Mouse (Mus musculus) forebrain, embryonic 14.5 days (tissue): Measurements from ENCODE around the gene Cux2. TPM values are rescaled to one million over a fixed set of nuclear protein-coding genes. Genes with fewer than 3 reads are reported as not detected.
"Not testable (repeated sequence)": the region's sequence is repeated elsewhere in the genome, so short reads cannot be mapped to it uniquely, and the experiment has no call there.

ENCODE experiments used
- ATAC-seq: fragments of 200-750 bp; cut with Nextera tagmentation; 2 replicates; pipeline ENCODE4 v1.8.0; 2017; ENCODE audit warnings: mild to moderate bottlenecking, moderate library complexity
- DNase-seq: peaks from one replicate; pipeline ENCODE4 v3.0.0-alpha.2; 2015; ENCODE audit warnings: low spot score
- H3K27ac ChIP-seq: fragments of 300-500 bp; sonication (generic); 2 replicates; pipeline ENCODE4 v1.5.1; 2014; ENCODE audit warnings: low read depth, mild to moderate bottlenecking, control low read depth, low read length, moderate library complexity
- H3K27me3 ChIP-seq: fragments of 300-500 bp; sonication (generic); replicated peaks from 2 replicates; pipeline ENCODE4 v1.6.1; 2014; ENCODE audit warnings: low read length, control low read depth, mixed read lengths; ENCODE audit not compliant: control insufficient read depth, insufficient read depth
- H3K36me3 ChIP-seq: fragments of 300-500 bp; sonication (generic); 2 replicates; pipeline ENCODE4 v1.6.1; 2014; ENCODE audit warnings: low read length, control low read depth; ENCODE audit not compliant: control insufficient read depth, insufficient read depth
- H3K4me1 ChIP-seq: fragments of 300-500 bp; sonication (generic); 2 replicates; pipeline ENCODE4 v1.6.1; 2014; ENCODE audit warnings: antibody characterized with exemption, low read length, control low read depth; ENCODE audit not compliant: control insufficient read depth, insufficient read depth
- H3K4me2 ChIP-seq: fragments of 300-500 bp; sonication (generic); 2 replicates; pipeline ENCODE4 v1.6.1; 2014; ENCODE audit warnings: mild to moderate bottlenecking, control low read depth, low read length
- H3K4me3 ChIP-seq: fragments of 300-500 bp; sonication (generic); 2 replicates; pipeline ENCODE4 v1.5.1; 2014; ENCODE audit warnings: low read depth, low read length, control low read depth
- H3K9ac ChIP-seq: fragments of 300-500 bp; sonication (generic); 2 replicates; pipeline ENCODE4 v1.6.1; 2014; ENCODE audit warnings: mild to moderate bottlenecking, low read length, control low read depth, moderate library complexity
- H3K9me3 ChIP-seq: fragments of 300-500 bp; sonication (generic); replicated peaks from 2 replicates; pipeline ENCODE4 v1.6.1; 2016; ENCODE audit warnings: low read length, control low read depth, mixed read lengths; ENCODE audit not compliant: control insufficient read depth
- WGBS: fragments of 180-500 bp; shearing (Covaris S2); extraction: QIAGEN DNeasy Blood & Tissue Kit; methylation state at CpG from one replicate; pipeline ENCODE4 v1.1.7; 2014; 5-methylcytosine and 5-hydroxymethylcytosine counted together
- polyA plus RNA-seq: library from polyadenylated mRNA; unstranded; fragments of >200 nt; fragmentation: Nextera tagmentation; extraction: Ambion mirVana; gene quantifications from 2 replicates; pipeline ENCODE4 v1.2.1, GENCODE M21; 2014

Gene Cux2
- polyA plus RNA-seq, 1 experiment from 2014 or later: 16.7 TPM

GRCm38 (mm10) chr5:121858427-121858826 lies 191.5 kb downstream of the Cux2 start:
- H3K4me1 ChIP-seq: no peaks in the 10 kb centered on the region
- WGBS: 93% methylated on average over 12 of the region's 12 CpGs
- no peak overlapping the region for H3K27ac ChIP-seq

DNA sequence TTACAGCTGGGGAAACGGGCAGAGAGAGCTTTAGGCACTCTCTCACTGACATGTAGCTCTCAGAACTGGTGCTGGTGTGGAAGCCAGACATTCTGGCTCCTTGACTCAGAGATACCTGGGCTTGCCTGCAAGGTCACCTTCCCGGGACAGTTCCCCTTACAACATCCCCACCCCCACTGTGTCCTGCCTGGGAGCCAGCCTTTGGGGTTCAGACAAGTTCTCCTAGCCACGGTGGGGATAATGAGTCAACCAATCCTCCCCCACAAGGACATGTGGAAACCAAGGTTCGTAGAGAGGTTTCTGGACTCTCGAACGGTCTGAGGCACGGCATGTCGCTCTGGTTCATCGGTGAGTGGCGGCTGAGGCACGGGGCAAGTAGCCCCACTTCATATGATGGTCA lies 193.2 kb downstream of the Cux2 start:
- WGBS: 88% methylated on average over 11 of the region's 11 CpGs
- no peaks in the 10 kb centered on the region for H3K27me3 ChIP-seq
- H3K4me3 ChIP-seq: no peak overlapping the region
- H3K9me3 ChIP-seq: no peaks in the 10 kb centered on the region
- DNase-seq (no peak), ATAC-seq (no peak)
- H3K9ac ChIP-seq: no peak overlapping the region
- no peak overlapping the region for H3K27ac ChIP-seq
- H3K4me2 ChIP-seq: no peak overlapping the region
- no peaks in the 10 kb centered on the region for H3K4me1 ChIP-seq
- peaks cover 36% of the 10 kb centered on the region for H3K36me3 ChIP-seq

More at GRCm38 (mm10) chr5:121858427-121858826, 191.5 kb downstream of the Cux2 start:
- Histone ChIP-seq H3K4me3 (no peak overlapping the region), H3K4me2 (no peak overlapping the region), H3K9ac (no peak overlapping the region), H3K9me3 (no peaks in the 10 kb centered on the region), H3K36me3 (peaks cover 20% of the 10 kb centered on the region), H3K27me3 (no peaks in the 10 kb centered on the region)
- DNase-seq (no peak), ATAC-seq (no peak)

DNA sequence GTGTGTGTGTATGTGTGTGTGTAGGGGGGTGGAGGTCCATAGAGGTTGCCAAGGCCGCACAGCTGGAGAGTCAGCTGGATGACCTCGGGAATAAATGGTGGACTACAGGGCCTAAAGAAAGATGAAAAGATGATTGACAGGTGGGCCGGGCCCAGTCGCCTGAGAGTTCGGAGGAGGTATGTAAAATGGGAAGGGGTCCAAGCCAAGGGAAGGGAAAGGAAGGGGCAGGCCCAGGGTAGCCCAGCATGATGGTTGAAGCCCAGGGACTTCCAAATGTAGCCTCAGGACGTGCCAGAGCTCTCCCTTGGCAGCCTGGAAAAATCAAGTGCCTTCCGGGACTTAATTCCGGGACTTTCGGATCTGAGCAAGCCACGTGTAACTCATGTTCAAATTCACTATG lies 195.1 kb downstream of the Cux2 start:
- ATAC-seq: no peak
- no peak overlapping the region for H3K27ac ChIP-seq
- peaks cover 40% of the 10 kb centered on the region for H3K36me3 ChIP-seq
- peaks cover 9% of the 10 kb centered on the region for H3K4me1 ChIP-seq
- 55% methylated on average over 10 of the region's 10 CpGs for WGBS
- H3K4me3 ChIP-seq: no peak overlapping the region
- no peaks in the 10 kb centered on the region for H3K27me3 ChIP-seq
- DNase-seq: no peak
- no peak overlapping the region for H3K4me2 ChIP-seq
- no peaks in the 10 kb centered on the region for H3K9me3 ChIP-seq
- no peak overlapping the region for H3K9ac ChIP-seq

GRCm38 (mm10) chr5:121853368-121854051 lies 196.4 kb downstream of the Cux2 start:
- ATAC-seq: no peak

DNA sequence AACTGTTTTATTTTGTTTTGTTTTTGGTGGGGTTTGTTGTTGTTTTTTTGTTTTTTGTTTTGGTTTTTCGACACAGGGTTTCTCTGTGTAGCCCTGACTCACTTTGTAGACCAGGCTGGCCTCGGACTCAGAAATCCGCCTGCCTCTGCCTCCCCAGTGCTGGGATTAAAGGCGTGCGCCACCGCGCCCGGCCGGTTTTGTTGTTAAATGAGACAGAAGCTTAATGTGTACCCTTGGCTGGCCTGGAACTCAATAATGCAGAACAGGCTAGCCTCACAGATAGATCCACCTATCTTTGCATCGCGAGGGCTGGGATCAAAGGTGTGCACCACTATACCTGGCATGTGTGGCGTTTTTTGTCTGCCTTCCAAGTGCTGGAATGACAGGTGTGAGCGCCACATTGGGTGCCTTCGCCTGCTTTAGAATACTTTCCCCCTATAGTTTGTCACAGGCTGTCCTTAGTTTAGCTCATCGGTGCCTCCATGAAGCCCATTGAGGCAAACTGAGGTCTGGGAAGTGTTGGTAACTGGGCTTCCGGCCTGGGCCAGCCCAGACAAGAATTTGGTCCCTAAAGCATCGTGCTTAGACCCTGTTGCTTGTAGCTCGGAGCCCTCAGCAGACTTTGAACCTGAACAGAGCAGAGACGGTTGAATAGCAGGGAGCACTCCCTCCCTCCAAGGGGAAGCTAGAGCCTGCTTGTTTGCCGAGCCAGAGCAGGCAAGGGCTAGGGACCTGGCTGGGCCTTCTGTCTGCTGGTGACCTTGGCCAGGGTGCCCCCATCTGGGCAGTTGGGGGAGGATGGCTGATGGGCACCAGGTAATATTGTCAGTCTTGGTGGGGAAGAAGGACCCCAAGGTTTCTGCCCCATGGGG lies 200.2 kb downstream of the Cux2 start:
- Histone ChIP-seq H3K4me1 (peaks cover 14% of the 10 kb centered on the region), H3K36me3 (peaks cover 35% of the 10 kb centered on the region), H3K27ac (no peak overlapping the region; the same call in 1 of the 2 replicates), H3K4me3 (peak overlapping the region; percentile 90), H3K9ac (peak overlapping the region; percentile 78), H3K9me3 (no peaks in the 10 kb centered on the region), H3K27me3 (no peaks in the 10 kb centered on the region), H3K4me2 (peak overlapping the region; percentile 70)
- DNase-seq (no peak), ATAC-seq (no peak)
- 40% methylated on average over 20 of the region's 20 CpGs for WGBS

More at GRCm38 (mm10) chr5:121853368-121854051, 196.4 kb downstream of the Cux2 start:
- Histone ChIP-seq H3K27me3 (no peaks in the 10 kb centered on the region), H3K36me3 (peaks cover 40% of the 10 kb centered on the region), H3K27ac (no peak overlapping the region), H3K4me2 (no peak overlapping the region), H3K4me3 (no peak overlapping the region), H3K4me1 (peaks cover 12% of the 10 kb centered on the region), H3K9ac (no peak overlapping the region; the same call in 1 of the 2 replicates), H3K9me3 (no peaks in the 10 kb centered on the region)
- no peak for DNase-seq
- WGBS: 82% methylated on average over 9 of the region's 9 CpGs

GRCm38 (mm10) chr5:121848743-121849142 lies 201.2 kb downstream of the Cux2 start, which contains the start of gene Pheta1:
Pheta1 (plus strand) TSS chr5:121848984.
- under 1% methylated on average over 42 of the region's 42 CpGs for WGBS
- Histone ChIP-seq H3K4me2 (peak within 1 kb of the TSS; percentile 70), H3K4me3 (peak within 1 kb of the TSS; percentile 90), H3K27ac (peak within 1 kb of the TSS; percentile 17), H3K27me3 (peaks cover 7% of the 10 kb centered on the region), H3K36me3 (peaks cover 28% of the 10 kb centered on the region), H3K9ac (peak within 1 kb of the TSS; percentile 78), H3K4me1 (peaks cover 14% of the 10 kb centered on the region), H3K9me3 (no peaks in the 10 kb centered on the region)
- DNase-seq (peak; percentile 95), ATAC-seq (peak; percentile 95)

- H3K36me3 ChIP-seq: peaks cover 22% of the 10 kb centered on the region
- DNase-seq (peak; percentile 68), ATAC-seq (peak; percentile 40)
- under 1% methylated on average over 17 of the region's 17 CpGs for WGBS
- no peaks in the 10 kb centered on the region for H3K9me3 ChIP-seq
- peak overlapping the region; percentile 90 for H3K4me3 ChIP-seq
- H3K27me3 ChIP-seq: peaks cover 10% of the 10 kb centered on the region
- H3K4me1 ChIP-seq: peaks cover 17% of the 10 kb centered on the region
- H3K27ac ChIP-seq: peak overlapping the region; percentile 17
- peak overlapping the region; percentile 78 for H3K9ac ChIP-seq
- H3K4me2 ChIP-seq: peak overlapping the region; percentile 70
These were observed 201.8 kb downstream of the Cux2 start for GRCm38 (mm10) chr5:121848035-121848519.

DNA sequence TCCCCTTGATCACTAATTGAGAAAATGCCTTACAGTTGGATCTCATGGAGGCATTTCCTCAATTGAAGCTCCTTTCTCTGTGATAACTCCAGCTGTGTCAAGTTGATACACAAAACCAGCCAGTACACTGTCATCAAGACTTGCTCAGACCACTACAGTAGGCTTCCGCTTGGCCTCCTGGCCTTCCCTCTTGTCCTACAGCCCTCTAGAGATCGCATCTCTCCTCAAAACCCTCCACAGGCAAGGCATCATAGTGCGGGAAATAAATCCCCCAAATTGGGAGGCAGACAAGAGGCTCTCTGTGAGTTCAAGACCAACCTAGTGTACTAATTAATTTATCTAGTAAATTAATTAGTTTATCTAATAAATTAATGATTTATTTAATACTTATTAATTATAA lies 202.6 kb downstream of the Cux2 start:
- H3K4me3 ChIP-seq, H3K4me2 ChIP-seq, H3K9ac ChIP-seq, H3K9me3 ChIP-seq, DNase-seq, H3K27ac ChIP-seq, ATAC-seq: not testable (repeated sequence)
- peaks cover 23% of the 10 kb centered on the region for H3K4me1 ChIP-seq
- 87% methylated on average over 3 of the region's 3 CpGs for WGBS
- H3K27me3 ChIP-seq: peaks cover 14% of the 10 kb centered on the region
- H3K36me3 ChIP-seq: peaks cover 14% of the 10 kb centered on the region; the same call in 1 of the 2 replicates
